Mouse (Mus musculus): ENCODE data around the gene Jph2. TPM values are rescaled to one million over a fixed set of nuclear protein-coding genes. Genes with fewer than 3 reads are reported as not detected.

Gene Jph2
- polyA plus RNA-seq, 2 experiments = 2.6 to 8.2 TPM

DNA sequence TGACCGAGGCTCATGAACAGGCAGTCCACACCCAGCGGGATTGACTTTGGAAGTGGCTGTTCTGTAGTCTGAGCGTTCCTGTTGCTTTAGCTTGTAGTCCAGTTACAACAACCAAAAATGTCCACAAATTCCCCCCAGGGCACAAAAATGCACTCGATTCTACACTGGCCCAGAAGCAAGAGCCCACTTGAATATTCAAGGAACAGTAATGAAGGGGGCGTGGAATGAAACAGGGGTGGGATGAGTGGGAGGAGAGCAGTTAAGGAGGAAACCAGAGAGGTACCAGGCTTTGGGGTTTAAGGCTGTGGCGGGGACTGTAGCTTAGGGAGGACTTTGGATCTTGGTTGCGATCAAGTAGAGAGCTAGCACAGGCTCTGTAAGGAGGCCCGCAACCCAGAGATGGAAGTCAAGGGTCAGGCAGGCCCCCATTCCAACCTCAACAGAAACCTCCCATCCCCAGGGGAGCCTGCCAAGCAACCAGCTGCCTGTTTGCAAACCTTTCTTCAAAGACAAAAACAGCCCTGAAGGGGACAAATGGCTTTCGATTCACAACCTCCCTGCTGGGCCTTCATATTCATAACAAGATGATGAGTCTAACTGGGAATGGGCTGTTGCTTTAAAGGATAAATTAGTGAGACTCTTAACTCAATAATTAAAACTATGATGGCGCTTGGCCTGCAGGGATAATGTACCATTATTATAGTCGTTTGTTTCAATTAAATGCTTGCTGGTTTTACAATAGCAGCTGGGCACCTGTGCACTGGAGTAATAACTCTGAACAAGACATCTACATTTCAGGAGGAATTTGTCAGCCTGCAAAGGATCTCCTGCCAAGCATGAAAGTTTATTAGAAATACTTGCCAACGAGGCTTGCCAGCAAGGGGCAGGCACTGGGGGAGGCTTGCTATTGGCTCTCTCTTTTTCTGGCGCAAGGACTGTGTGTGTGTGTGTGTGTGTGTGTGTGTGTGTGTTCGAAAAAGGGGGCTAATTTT is 97.4 kb downstream of the Jph2 start:
- Histone ChIP-seq H3K4me2 (replicated peaks; ENCODE audit: low read depth, low read length, severe bottlenecking) (no peak overlapping the region), H3K4me1 (ENCODE audit: control insufficient read depth, insufficient read depth, low read length) (peaks cover 15% of the 10 kb centered on the region), H3K4me3 (replicated peaks; ENCODE audit: low read length) (no peak overlapping the region), H3K36me3 (ENCODE audit: control insufficient read depth, insufficient read depth, low read length) (no peaks in the 10 kb centered on the region), H3K9me3 (ENCODE audit: control insufficient read depth, low read length) (no peaks in the 10 kb centered on the region), H3K27me3 (ENCODE audit: control insufficient read depth, insufficient read depth, low read length) (0 out of 2 replicates have a peak, but pooled peaks cover 4% of the 10 kb centered on the region), H3K9ac (ENCODE audit: low read depth, low read length, severe bottlenecking) (no peak overlapping the region), H3K27ac (replicated peaks; ENCODE audit: low read depth, low read length) (no peak overlapping the region)
- DNase-seq (ENCODE audit: low spot score) (peak; percentile 69), ATAC-seq (ENCODE audit: low FRiP score, low read depth) (peak; percentile 61; the same call in 1 of the 2 replicates)
- WGBS = 27% methylated on average over 14 of the region's 14 CpGs
- TF ChIP-seq POLR2A (IDR thresholded peaks at IDR 0.05; ENCODE audit: borderline replicate concordance, extremely low read depth, insufficient read depth, insufficient read length) = no peak

DNA sequence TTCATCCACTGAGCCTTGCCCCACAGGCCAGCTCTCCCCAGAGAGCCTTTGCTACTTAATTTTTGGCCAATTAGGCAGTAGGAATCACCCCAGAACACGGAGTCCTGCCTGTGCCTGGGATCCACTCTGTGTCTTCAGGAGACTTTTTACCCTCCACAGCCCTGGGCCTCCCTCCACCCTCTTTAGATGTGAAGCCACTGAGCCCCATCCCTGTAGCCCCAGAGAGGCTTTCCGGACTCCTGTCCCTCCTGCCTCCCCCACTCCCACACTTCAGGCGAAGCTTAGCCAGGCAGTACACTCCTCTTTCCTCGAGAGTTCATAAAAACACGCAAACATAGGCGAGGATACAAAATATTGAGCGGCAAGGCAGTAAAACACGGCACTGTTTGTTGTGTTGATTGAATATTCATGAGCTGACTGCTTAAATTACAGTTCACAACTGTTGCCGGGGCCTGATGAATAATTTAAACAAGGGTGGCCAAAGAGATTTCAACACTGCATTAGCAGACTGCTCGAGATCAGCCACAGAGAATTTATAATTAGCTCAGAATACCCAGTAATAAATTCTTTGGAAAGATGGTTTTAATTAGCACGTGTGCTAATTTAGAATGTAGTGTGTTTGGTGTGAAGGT is 100.7 kb downstream of the Jph2 start:
- WGBS = 30% methylated on average over 11 of the region's 11 CpGs
- Histone ChIP-seq H3K9ac (ENCODE audit: low read depth, low read length, severe bottlenecking) (no peak overlapping the region), H3K27me3 (ENCODE audit: control insufficient read depth, insufficient read depth, low read length) (no peaks in the 10 kb centered on the region)

DNA sequence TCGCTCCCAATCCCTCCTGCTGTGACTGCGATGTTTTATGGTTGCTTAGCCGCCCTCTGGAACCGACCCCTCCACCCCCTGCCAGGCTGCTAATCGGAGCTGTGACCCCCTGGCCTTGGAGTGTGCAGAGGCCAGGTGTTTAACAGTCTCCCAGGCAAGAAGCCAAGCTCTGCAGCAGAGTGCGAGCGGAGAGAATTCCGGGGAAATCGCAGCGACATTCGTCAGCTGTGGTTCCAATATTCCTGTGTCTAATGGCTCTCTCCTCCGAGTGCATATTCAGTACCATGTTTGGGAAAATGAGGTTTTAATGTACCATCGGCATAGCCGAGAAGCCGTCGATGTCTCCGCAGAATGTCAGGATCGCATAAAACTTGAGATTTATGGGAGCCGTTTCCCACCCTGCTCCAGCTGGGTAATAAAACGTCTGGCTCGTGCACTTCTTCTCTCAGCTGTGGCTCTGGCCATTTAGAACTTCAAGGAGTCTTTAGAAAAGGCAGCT is 108.9 kb downstream of the Jph2 start:
- TF ChIP-seq POLR2A (IDR thresholded peaks at IDR 0.05; ENCODE audit: borderline replicate concordance, extremely low read depth, insufficient read depth, insufficient read length) = no peak
- H3K4me2 ChIP-seq (replicated peaks; ENCODE audit: low read depth, low read length, severe bottlenecking) = peak overlapping the region; percentile 42
- H3K27ac ChIP-seq (replicated peaks; ENCODE audit: low read depth, low read length) = peak overlapping the region; percentile 50
- WGBS = under 1% methylated on average over 21 of the region's 21 CpGs
- ATAC-seq (ENCODE audit: low FRiP score, low read depth) (peak; percentile 84), DNase-seq (ENCODE audit: low spot score) (peak; percentile 86)
- peaks cover 33% of the 10 kb centered on the region for H3K4me1 ChIP-seq (ENCODE audit: control insufficient read depth, insufficient read depth, low read length)
- H3K27me3 ChIP-seq (ENCODE audit: control insufficient read depth, insufficient read depth, low read length) = peaks cover 17% of the 10 kb centered on the region; the same call in 1 of the 2 replicates
- H3K9ac ChIP-seq (ENCODE audit: low read depth, low read length, severe bottlenecking) = no peak overlapping the region
- H3K4me3 ChIP-seq (replicated peaks; ENCODE audit: low read length) = peak overlapping the region; percentile 4; the same call in 1 of the 2 replicates
- H3K36me3 ChIP-seq (ENCODE audit: control insufficient read depth, insufficient read depth, low read length) = no peaks in the 10 kb centered on the region
- H3K9me3 ChIP-seq (ENCODE audit: control insufficient read depth, low read length) = no peaks in the 10 kb centered on the region

More for the DNA sequence above, 100.7 kb downstream of the Jph2 start:
- DNase-seq (ENCODE audit: low spot score) = no peak
- no peak overlapping the region for H3K4me2 ChIP-seq (replicated peaks; ENCODE audit: low read depth, low read length, severe bottlenecking)
- TF ChIP-seq POLR2A (IDR thresholded peaks at IDR 0.05; ENCODE audit: borderline replicate concordance, extremely low read depth, insufficient read depth, insufficient read length) = no peak
- no peak for ATAC-seq (ENCODE audit: low FRiP score, low read depth)
- H3K9me3 ChIP-seq (ENCODE audit: control insufficient read depth, low read length) = no peaks in the 10 kb centered on the region
- no peak overlapping the region for H3K27ac ChIP-seq (replicated peaks; ENCODE audit: low read depth, low read length)
- peaks cover 15% of the 10 kb centered on the region for H3K4me1 ChIP-seq (ENCODE audit: control insufficient read depth, insufficient read depth, low read length)
- no peaks in the 10 kb centered on the region for H3K36me3 ChIP-seq (ENCODE audit: control insufficient read depth, insufficient read depth, low read length)
- no peak overlapping the region for H3K4me3 ChIP-seq (replicated peaks; ENCODE audit: low read length)

Other genes starting within 250 kb of the Jph2 start
- gene Tox2, start 194.9 kb downstream of the Jph2 start, polyA plus RNA-seq (2012; rRNA removed) = 10.3 and 17.1 TPM in 2 replicates
- gene Tox2, start 194.9 kb downstream of the Jph2 start, polyA plus RNA-seq (2014; fragmentation: Nextera tagmentation; extraction: Ambion mirVana) = 4.8 and 5.6 TPM in 2 replicates
- gene Oser1, start 26.7 kb upstream of the Jph2 start, polyA plus RNA-seq (2012; rRNA removed) = 28.7 and 33.8 TPM in 2 replicates
- gene Oser1, start 26.7 kb upstream of the Jph2 start, polyA plus RNA-seq (2014; fragmentation: Nextera tagmentation; extraction: Ambion mirVana) = 85.8 and 88.5 TPM in 2 replicates
- gene Gdap1l1, start 40.5 kb upstream of the Jph2 start, polyA plus RNA-seq (2012; rRNA removed) = 0.46 and 0.60 TPM in 2 replicates
- 0.22 and 0.43 TPM in 2 replicates for gene Gdap1l1, start 40.5 kb upstream of the Jph2 start, polyA plus RNA-seq (2014; fragmentation: Nextera tagmentation; extraction: Ambion mirVana)
- gene Fitm2, start 74.6 kb upstream of the Jph2 start, polyA plus RNA-seq (2012; rRNA removed) = 7.5 and 8.3 TPM in 2 replicates
- 9.5 and 11.0 TPM in 2 replicates for gene Fitm2, start 74.6 kb upstream of the Jph2 start, polyA plus RNA-seq (2014; fragmentation: Nextera tagmentation; extraction: Ambion mirVana)
- gene R3hdml, start 94.3 kb upstream of the Jph2 start, polyA plus RNA-seq (2012; rRNA removed) = 0.14 and 0.16 TPM in 2 replicates
- 0.36 TPM in 1 of 2 replicates, not detected in the other for gene R3hdml, start 94.3 kb upstream of the Jph2 start, polyA plus RNA-seq (2014; fragmentation: Nextera tagmentation; extraction: Ambion mirVana)
- gene Hnf4a, start 108.8 kb upstream of the Jph2 start, polyA plus RNA-seq (2012; rRNA removed) = 0.12 and 0.20 TPM in 2 replicates
- gene Hnf4a, start 108.8 kb upstream of the Jph2 start, polyA plus RNA-seq (2014; fragmentation: Nextera tagmentation; extraction: Ambion mirVana) = not detected in 2 replicates
- gene Ttpal, start 204.3 kb upstream of the Jph2 start, polyA plus RNA-seq (2012; rRNA removed) = 25.3 and 29.6 TPM in 2 replicates
- gene Ttpal, start 204.3 kb upstream of the Jph2 start, polyA plus RNA-seq (2014; fragmentation: Nextera tagmentation; extraction: Ambion mirVana) = 48.0 and 52.6 TPM in 2 replicates
- gene Serinc3, start 247.1 kb upstream of the Jph2 start, polyA plus RNA-seq (2012; rRNA removed) = 99.5 and 114 TPM in 2 replicates
- gene Serinc3, start 247.1 kb upstream of the Jph2 start, polyA plus RNA-seq (2014; fragmentation: Nextera tagmentation; extraction: Ambion mirVana) = 40.5 and 43.4 TPM in 2 replicates

Data from limb, embryonic 14.5 days (tissue).